Mouse (Mus musculus): ENCODE results near the gene Ms4a6d. TPM values are rescaled to one million over a fixed set of nuclear protein-coding genes. Genes with fewer than 3 reads are reported as not detected.

Gene Ms4a6d
- polyA plus RNA-seq (2012; fragmentation: generic; extraction: Trizol) = not detected
- long read RNA-seq, experiment 1 = 0 reads
- long read RNA-seq, experiment 2 = 0 reads

DNA sequence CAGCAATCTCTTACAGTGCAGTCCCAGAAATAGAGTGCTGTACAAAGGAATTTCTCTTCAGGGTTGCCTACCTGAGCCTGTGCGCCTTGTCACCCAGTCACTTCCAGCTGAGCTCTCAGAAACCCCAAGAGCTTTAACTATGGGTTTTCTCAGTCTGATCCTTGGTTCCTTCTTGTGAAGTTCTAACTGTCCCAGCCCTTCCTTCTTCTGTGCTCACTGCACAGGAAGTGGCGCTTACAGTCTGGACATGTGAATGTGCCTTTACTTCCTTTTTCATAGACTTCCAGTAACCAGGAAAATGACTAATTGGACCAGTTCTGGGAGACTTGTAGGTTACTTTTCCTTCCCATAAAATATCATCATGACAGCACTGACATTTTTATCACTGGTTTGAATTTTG lies at the start of gene Ms4a6d:
Gene Ms4a6d (minus strand): TSS at position 247 of the 400 bp plus-strand sequence.
- H3ac ChIP-seq (ENCODE audit: control insufficient read depth, insufficient read length, low read depth) = no peak within 1 kb of the TSS
- no peaks in the 10 kb centered on the region for H3K27me3 ChIP-seq (ENCODE audit: control insufficient read depth, insufficient read depth, insufficient read length)
- H3K36me3 ChIP-seq (ENCODE audit: control insufficient read depth, insufficient read depth) = no peaks in the 10 kb centered on the region
- no peak for TF ChIP-seq USF1 (IDR thresholded peaks at IDR 0.05; ENCODE audit: low read depth)
- no peak for TF ChIP-seq CEBPB (IDR thresholded peaks at IDR 0.05; ENCODE audit: low read depth)
- no peak for TF ChIP-seq MYOG (IDR thresholded peaks at IDR 0.05; ENCODE audit: control insufficient read depth, extremely low read depth, insufficient read length)
- no peak for TF ChIP-seq MYOD1 (IDR thresholded peaks at IDR 0.05; ENCODE audit: control insufficient read depth, insufficient read length, low read depth)
- H3K4me3 ChIP-seq (ENCODE audit: insufficient read depth, poor library complexity, severe bottlenecking) = no peak within 1 kb of the TSS
- no peaks in the 10 kb centered on the region for H3K79me3 ChIP-seq (ENCODE audit: low read depth)
- no peaks in the 10 kb centered on the region for H3K79me2 ChIP-seq (ENCODE audit: control insufficient read depth, insufficient read depth)

DNA sequence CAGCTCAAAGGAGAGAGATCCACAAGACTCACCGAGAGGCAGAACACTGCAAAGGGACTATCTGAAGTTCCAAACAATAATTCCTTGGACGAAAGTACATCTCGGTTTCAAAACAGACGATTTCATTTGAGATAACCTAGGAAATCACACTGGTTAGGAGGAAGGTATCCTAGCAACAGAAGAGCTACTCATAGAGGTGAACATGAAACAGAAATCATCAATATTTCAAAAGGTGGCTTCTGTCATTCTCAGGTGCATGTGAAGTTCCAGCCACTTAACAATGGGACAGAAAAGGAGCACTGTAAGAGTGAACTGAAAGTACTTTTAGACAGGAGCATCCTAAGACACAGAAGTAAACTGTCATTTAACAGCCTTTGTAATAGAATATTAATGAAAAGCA lies 44.9 kb upstream of the Ms4a6d start:
- no peak overlapping the region for H3ac ChIP-seq (ENCODE audit: control insufficient read depth, insufficient read length, low read depth)
- H3K4me3 ChIP-seq (ENCODE audit: insufficient read depth, poor library complexity, severe bottlenecking) = no peak overlapping the region
- TF ChIP-seq CTCF (IDR thresholded peaks at IDR 0.05; ENCODE audit: control insufficient read depth, insufficient read depth, insufficient read length) (no peak), MAX (IDR thresholded peaks at IDR 0.05) (no peak), CEBPB (IDR thresholded peaks at IDR 0.05; ENCODE audit: low read depth) (no peak), MYOG (IDR thresholded peaks at IDR 0.05; ENCODE audit: control insufficient read depth, extremely low read depth, insufficient read length) (no peak), FOSL1 (IDR thresholded peaks at IDR 0.05; ENCODE audit: insufficient read depth, low read length, poor library complexity, severe bottlenecking) (no peak), USF1 (IDR thresholded peaks at IDR 0.05; ENCODE audit: low read depth) (no peak), MYOD1 (IDR thresholded peaks at IDR 0.05; ENCODE audit: control insufficient read depth, insufficient read length, low read depth) (no peak)
- no peaks in the 10 kb centered on the region for H3K79me2 ChIP-seq (ENCODE audit: control insufficient read depth, insufficient read depth)
- no peaks in the 10 kb centered on the region for H3K36me3 ChIP-seq (ENCODE audit: control insufficient read depth, insufficient read depth)
- H3K79me3 ChIP-seq (ENCODE audit: low read depth) = no peaks in the 10 kb centered on the region
- no peaks in the 10 kb centered on the region for H3K27me3 ChIP-seq (ENCODE audit: control insufficient read depth, insufficient read depth, insufficient read length)

DNA sequence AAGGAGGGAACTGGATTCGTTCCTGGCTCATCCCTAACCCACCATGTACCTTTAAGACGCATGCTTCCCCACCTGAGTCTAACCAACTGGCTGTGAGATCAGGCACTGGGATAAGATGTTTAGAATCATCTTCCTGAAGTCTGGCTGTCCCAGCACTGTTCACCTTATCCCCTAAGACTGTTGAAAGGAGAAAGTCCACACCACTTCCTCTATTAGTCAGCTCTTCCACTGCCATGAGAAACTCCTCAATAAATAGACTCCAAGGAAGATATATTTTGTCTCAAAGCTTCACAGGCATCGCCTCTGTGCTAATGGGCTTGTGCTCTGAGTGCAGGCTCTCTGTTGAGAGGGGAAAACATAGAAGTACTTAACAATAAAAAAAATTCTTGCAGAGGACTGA lies 41.5 kb upstream of the Ms4a6d start:
- Histone ChIP-seq H3K36me3 (ENCODE audit: control insufficient read depth, insufficient read depth) (no peaks in the 10 kb centered on the region), H3K27me3 (ENCODE audit: control insufficient read depth, insufficient read depth, insufficient read length) (no peaks in the 10 kb centered on the region), H3ac (ENCODE audit: control insufficient read depth, insufficient read length, low read depth) (no peak overlapping the region), H3K79me2 (ENCODE audit: control insufficient read depth, insufficient read depth) (no peaks in the 10 kb centered on the region), H3K4me3 (ENCODE audit: insufficient read depth, poor library complexity, severe bottlenecking) (no peak overlapping the region), H3K79me3 (ENCODE audit: low read depth) (no peaks in the 10 kb centered on the region)
- TF ChIP-seq USF1 (IDR thresholded peaks at IDR 0.05; ENCODE audit: low read depth) (no peak), MYOG (IDR thresholded peaks at IDR 0.05; ENCODE audit: control insufficient read depth, extremely low read depth, insufficient read length) (no peak), MYOD1 (IDR thresholded peaks at IDR 0.05; ENCODE audit: control insufficient read depth, insufficient read length, low read depth) (no peak), CTCF (IDR thresholded peaks at IDR 0.05; ENCODE audit: control insufficient read depth, insufficient read depth, insufficient read length) (no peak)

DNA sequence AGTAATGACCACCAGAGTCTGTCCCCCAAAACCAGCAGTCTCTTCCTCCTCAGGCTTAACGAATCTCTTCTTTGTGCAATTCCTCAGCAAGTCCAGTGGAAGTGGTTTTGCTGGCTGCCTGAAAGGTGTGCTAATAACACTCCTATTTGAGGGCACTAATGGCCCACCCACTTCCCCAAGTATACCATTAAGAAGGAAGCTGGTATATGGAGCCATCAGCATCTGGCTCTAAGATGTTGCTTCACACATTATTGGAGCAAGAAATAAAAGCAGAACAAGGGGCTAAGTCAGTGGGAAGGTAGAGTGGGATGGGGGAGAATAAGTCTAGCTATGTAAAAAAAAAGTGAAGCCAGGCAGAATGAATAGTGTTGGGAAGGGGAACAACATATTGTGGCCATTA lies 36.1 kb upstream of the Ms4a6d start, which contains the start of gene Ms4a3:
Gene Ms4a3 (minus strand): TSS at position 120 of the 400 bp plus-strand sequence.
- TF ChIP-seq CEBPB (IDR thresholded peaks at IDR 0.05; ENCODE audit: low read depth) = no peak
- no peak for TF ChIP-seq MYOG (IDR thresholded peaks at IDR 0.05; ENCODE audit: control insufficient read depth, extremely low read depth, insufficient read length)
- TF ChIP-seq MAX (IDR thresholded peaks at IDR 0.05) = no peak
- no peak for TF ChIP-seq FOSL1 (IDR thresholded peaks at IDR 0.05; ENCODE audit: insufficient read depth, low read length, poor library complexity, severe bottlenecking)
- TF ChIP-seq MYOD1 (IDR thresholded peaks at IDR 0.05; ENCODE audit: control insufficient read depth, insufficient read length, low read depth) = no peak
- no peak for TF ChIP-seq USF1 (IDR thresholded peaks at IDR 0.05; ENCODE audit: low read depth)
- no peak for TF ChIP-seq CTCF (IDR thresholded peaks at IDR 0.05; ENCODE audit: control insufficient read depth, insufficient read depth, insufficient read length)
- no peaks in the 10 kb centered on the region for H3K27me3 ChIP-seq (ENCODE audit: control insufficient read depth, insufficient read depth, insufficient read length)
- no peak within 1 kb of the TSS for H3ac ChIP-seq (ENCODE audit: control insufficient read depth, insufficient read length, low read depth)
- H3K79me2 ChIP-seq (ENCODE audit: control insufficient read depth, insufficient read depth) = no peaks in the 10 kb centered on the region
- no peaks in the 10 kb centered on the region for H3K36me3 ChIP-seq (ENCODE audit: control insufficient read depth, insufficient read depth)
- H3K79me3 ChIP-seq (ENCODE audit: low read depth) = no peaks in the 10 kb centered on the region
- H3K4me3 ChIP-seq (ENCODE audit: insufficient read depth, poor library complexity, severe bottlenecking) = no peak within 1 kb of the TSS

DNA sequence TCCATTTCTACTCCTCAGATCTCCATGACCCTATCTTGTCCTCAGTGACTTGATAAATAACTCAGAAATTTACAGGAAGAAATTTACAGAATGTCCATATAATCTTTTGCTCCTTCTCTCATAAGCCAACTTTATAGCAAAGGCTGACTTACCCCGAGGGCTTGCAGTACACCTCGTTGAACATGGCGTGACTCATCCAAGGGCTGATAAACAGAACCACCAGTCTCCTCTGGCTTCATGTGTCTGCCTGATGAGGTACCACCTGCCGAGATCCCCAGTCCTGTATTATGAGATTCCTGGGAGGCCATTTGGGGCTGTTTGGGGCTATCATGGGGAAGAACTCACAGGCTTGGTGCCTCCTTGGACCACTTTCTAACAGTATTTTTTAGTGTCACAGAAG lies 34.4 kb upstream of the Ms4a6d start:
- no peaks in the 10 kb centered on the region for H3K36me3 ChIP-seq (ENCODE audit: control insufficient read depth, insufficient read depth)
- no peaks in the 10 kb centered on the region for H3K27me3 ChIP-seq (ENCODE audit: control insufficient read depth, insufficient read depth, insufficient read length)
- no peak overlapping the region for H3K4me3 ChIP-seq (ENCODE audit: insufficient read depth, poor library complexity, severe bottlenecking)
- H3K79me3 ChIP-seq (ENCODE audit: low read depth) = no peaks in the 10 kb centered on the region
- no peak overlapping the region for H3ac ChIP-seq (ENCODE audit: control insufficient read depth, insufficient read length, low read depth)
- TF ChIP-seq MAX (IDR thresholded peaks at IDR 0.05) = no peak
- TF ChIP-seq CEBPB (IDR thresholded peaks at IDR 0.05; ENCODE audit: low read depth) = no peak
- TF ChIP-seq FOSL1 (IDR thresholded peaks at IDR 0.05; ENCODE audit: insufficient read depth, low read length, poor library complexity, severe bottlenecking) = no peak
- no peak for TF ChIP-seq MYOD1 (IDR thresholded peaks at IDR 0.05; ENCODE audit: control insufficient read depth, insufficient read length, low read depth)
- TF ChIP-seq MYOG (IDR thresholded peaks at IDR 0.05; ENCODE audit: control insufficient read depth, extremely low read depth, insufficient read length) = no peak
- no peak for TF ChIP-seq USF1 (IDR thresholded peaks at IDR 0.05; ENCODE audit: low read depth)
- TF ChIP-seq CTCF (IDR thresholded peaks at IDR 0.05; ENCODE audit: control insufficient read depth, insufficient read depth, insufficient read length) = no peak
- H3K79me2 ChIP-seq (ENCODE audit: control insufficient read depth, insufficient read depth) = no peaks in the 10 kb centered on the region

DNA sequence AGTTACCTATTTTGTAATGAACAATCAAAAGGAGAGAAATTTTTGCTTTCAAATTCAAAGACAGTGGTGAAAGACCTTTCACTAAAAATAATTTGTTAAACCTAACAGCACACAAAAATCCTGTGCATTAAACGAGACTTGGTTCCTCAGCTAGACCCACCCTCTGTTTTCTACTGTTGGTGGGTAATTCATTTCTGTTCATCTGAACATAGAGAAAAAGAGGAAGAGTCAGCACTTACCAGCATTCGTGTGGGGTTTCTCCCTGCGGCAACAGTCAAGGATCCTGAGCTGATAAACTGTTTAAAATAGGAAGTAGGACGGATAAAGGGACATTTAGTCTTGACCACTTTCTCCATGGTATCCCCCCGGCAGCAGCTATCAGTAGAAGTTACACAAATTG lies 30.9 kb upstream of the Ms4a6d start:
- no peaks in the 10 kb centered on the region for H3K36me3 ChIP-seq (ENCODE audit: control insufficient read depth, insufficient read depth)
- no peak overlapping the region for H3K4me3 ChIP-seq (ENCODE audit: insufficient read depth, poor library complexity, severe bottlenecking)
- no peaks in the 10 kb centered on the region for H3K79me2 ChIP-seq (ENCODE audit: control insufficient read depth, insufficient read depth)
- H3K79me3 ChIP-seq (ENCODE audit: low read depth) = no peaks in the 10 kb centered on the region
- H3ac ChIP-seq (ENCODE audit: control insufficient read depth, insufficient read length, low read depth) = no peak overlapping the region
- no peak for TF ChIP-seq FOSL1 (IDR thresholded peaks at IDR 0.05; ENCODE audit: insufficient read depth, low read length, poor library complexity, severe bottlenecking)
- no peak for TF ChIP-seq CTCF (IDR thresholded peaks at IDR 0.05; ENCODE audit: control insufficient read depth, insufficient read depth, insufficient read length)
- no peak for TF ChIP-seq CEBPB (IDR thresholded peaks at IDR 0.05; ENCODE audit: low read depth)
- no peak for TF ChIP-seq USF1 (IDR thresholded peaks at IDR 0.05; ENCODE audit: low read depth)
- no peak for TF ChIP-seq MYOG (IDR thresholded peaks at IDR 0.05; ENCODE audit: control insufficient read depth, extremely low read depth, insufficient read length)
- no peak for TF ChIP-seq MYOD1 (IDR thresholded peaks at IDR 0.05; ENCODE audit: control insufficient read depth, insufficient read length, low read depth)
- TF ChIP-seq MAX (IDR thresholded peaks at IDR 0.05) = no peak
- H3K27me3 ChIP-seq (ENCODE audit: control insufficient read depth, insufficient read depth, insufficient read length) = no peaks in the 10 kb centered on the region
